Mouse (Mus musculus) liver, adult 2 months (tissue): ENCODE measurements at regions not wholly inside any gene's neighbourhood (a gene's known extent, or its start where the extent isn't known, plus 50 kb on each side); places are given as distances from the start of the nearest gene placed in this dataset.

ENCODE experiments used
- DNase-seq: peaks from one replicate; pipeline ENCODE4 v3.0.0-alpha.2; 2011; ENCODE audit warnings: low read depth, low spot score; ENCODE audit errors: extremely low read depth
- H3K27ac ChIP-seq: fragments of 200-500 bp; replicated peaks from 2 replicates; pipeline ENCODE4 v1.5.1; 2012; ENCODE audit warnings: low read depth, mild to moderate bottlenecking, control low read depth, inconsistent platforms, low read length; ENCODE audit not compliant: insufficient read depth
- H3K27me3 ChIP-seq: fragments of 200-500 bp; 2 replicates; pipeline ENCODE4 v1.6.1; 2012; ENCODE audit warnings: mild to moderate bottlenecking, moderate library complexity, low read length, inconsistent platforms; ENCODE audit not compliant: control insufficient read depth, insufficient read depth
- H3K36me3 ChIP-seq: fragments of 200-500 bp; 2 replicates; pipeline ENCODE4 v1.6.1; 2012; ENCODE audit warnings: low read length, inconsistent platforms; ENCODE audit not compliant: control insufficient read depth, insufficient read depth
- H3K4me1 ChIP-seq: fragments of 200-500 bp; 2 replicates; pipeline ENCODE4 v1.6.1; 2011; ENCODE audit warnings: low read length; ENCODE audit not compliant: control insufficient read depth, insufficient read depth
- H3K4me3 ChIP-seq: fragments of 200-500 bp; 2 replicates; pipeline ENCODE4 v1.5.1; 2011; ENCODE audit warnings: low read depth, mild to moderate bottlenecking, control low read depth, low read length, moderate library complexity; ENCODE audit not compliant: insufficient read depth
- H3K79me2 ChIP-seq: fragments of 200-500 bp; 2 replicates; pipeline ENCODE4 v1.6.1; 2012; ENCODE audit warnings: inconsistent platforms, mild to moderate bottlenecking, low read length, moderate library complexity; ENCODE audit not compliant: control insufficient read depth, insufficient read depth
- H3K9ac ChIP-seq: fragments of 200-500 bp; 2 replicates; pipeline ENCODE4 v1.6.1; 2012; ENCODE audit warnings: low read depth, mild to moderate bottlenecking, control low read depth, inconsistent platforms, low read length
- CTCF ChIP-seq: fragments of 200-500 bp; IDR thresholded peaks from 2 replicates; pipeline ENCODE4 v1.5.1; 2011; ENCODE audit warnings: low read depth, low read length, control low read depth
- POLR2A ChIP-seq: fragments of 200-500 bp; IDR thresholded peaks from 2 replicates; pipeline ENCODE4 v1.6.1; 2011; ENCODE audit warnings: low read length, control low read depth; ENCODE audit not compliant: insufficient read depth; ENCODE audit errors: extremely low read depth

DNA sequence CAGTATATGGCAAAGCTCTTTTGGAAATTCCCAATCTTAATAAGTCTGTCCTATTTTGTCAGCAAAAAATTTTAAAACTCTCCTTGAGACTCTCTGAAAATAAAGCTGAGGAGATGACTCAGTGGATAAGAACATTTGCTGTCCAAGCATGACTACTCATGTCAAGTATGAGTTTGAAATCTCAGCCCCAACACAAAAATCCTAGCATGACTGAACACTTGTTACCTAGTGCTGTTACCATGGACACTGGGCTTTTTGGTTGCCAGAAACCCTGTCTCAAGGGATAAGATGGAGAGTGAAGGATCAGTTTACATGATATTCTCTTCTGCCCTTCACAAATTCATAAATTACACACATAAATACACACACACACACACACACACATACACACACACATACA lies 217.3 kb upstream of the Large1 start:
- H3K4me3 ChIP-seq: no peak overlapping the region
- H3K36me3 ChIP-seq: no peaks in the 10 kb centered on the region
- H3K4me1 ChIP-seq: no peaks in the 10 kb centered on the region
- no peak overlapping the region for H3K27ac ChIP-seq
- no peaks in the 10 kb centered on the region for H3K79me2 ChIP-seq
- DNase-seq: no peak
- TF ChIP-seq POLR2A (no peak), CTCF (no peak)
- no peak overlapping the region for H3K9ac ChIP-seq
- no peaks in the 10 kb centered on the region for H3K27me3 ChIP-seq

GRCm38 (mm10) chr8:73569963-73570362 lies 216.6 kb upstream of the Large1 start:
- no peak for DNase-seq
- no peak for TF ChIP-seq CTCF
- no peak for TF ChIP-seq POLR2A
- H3K9ac ChIP-seq: no peak overlapping the region
- H3K79me2 ChIP-seq: no peaks in the 10 kb centered on the region
- no peaks in the 10 kb centered on the region for H3K4me1 ChIP-seq
- no peaks in the 10 kb centered on the region for H3K36me3 ChIP-seq
- H3K27me3 ChIP-seq: no peaks in the 10 kb centered on the region
- no peak overlapping the region for H3K4me3 ChIP-seq
- H3K27ac ChIP-seq: no peak overlapping the region
